Mouse (Mus musculus): ENCODE data around the gene Colgalt2.
A peak's percentile ranks its signal among the peaks of the same experiment; 100 is the strongest.

Gene Colgalt2

DNA sequence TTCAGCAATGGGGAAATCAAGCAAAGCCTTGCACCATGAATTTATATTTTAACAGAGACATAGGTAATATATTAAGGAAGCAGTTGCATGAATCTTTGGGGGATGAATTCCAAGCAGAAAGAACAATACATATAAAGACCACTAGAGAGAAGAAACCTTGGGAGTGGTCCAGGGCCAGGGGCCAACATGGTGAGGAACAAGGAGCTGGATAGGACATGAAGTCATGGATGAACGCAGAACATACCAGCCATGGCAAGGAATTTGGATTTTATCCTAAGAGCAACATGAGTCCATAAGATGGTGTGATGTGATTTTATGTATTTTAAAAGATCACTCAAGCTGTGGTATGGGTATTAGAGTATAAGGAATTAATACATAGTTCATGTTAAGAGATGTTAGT lies 92.6 kb downstream of the Colgalt2 start:
- no peak for DNase-seq (ENCODE audit: low spot score)

DNA sequence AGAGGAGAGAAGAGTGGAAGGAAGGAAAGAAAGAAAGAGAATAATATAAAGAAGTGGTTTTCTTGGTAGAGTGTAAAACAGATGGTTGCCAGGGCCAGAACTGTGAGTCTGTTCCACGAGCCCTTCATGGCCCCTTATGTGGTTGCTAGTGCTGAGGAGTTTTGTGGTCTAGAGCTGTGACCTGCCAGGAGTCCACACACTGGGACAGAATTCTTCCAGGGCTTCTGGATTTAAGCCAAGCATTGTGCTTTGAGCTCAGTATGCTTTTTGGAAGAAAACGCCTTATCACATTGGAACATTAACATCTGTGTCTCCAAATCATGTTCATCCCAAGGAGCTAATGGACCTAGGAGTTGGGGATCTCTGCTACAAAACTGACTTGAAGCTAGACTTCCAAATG lies 97.2 kb downstream of the Colgalt2 start:
- no peak for DNase-seq (ENCODE audit: low spot score)

DNA sequence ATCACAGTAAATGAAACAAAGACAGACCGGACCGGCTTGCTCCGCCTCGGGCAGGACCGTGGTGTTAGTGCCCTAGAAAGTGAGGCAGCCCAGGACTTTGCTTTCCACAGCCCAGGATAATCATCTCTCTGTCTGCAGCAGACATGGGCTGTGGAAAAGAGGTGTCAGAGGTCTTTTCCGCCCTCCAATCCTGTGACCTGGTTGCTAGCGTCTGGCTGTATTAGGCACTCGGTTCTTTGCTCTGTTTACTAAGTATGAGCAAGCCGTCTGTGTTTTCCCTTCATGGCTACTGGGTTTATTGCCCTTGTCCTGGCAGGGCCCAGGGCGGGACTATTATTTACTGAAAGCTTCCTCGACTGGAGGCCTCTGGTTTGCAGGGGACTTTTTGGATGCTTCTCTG lies 98.0 kb downstream of the Colgalt2 start:
- DNase-seq (ENCODE audit: low spot score), result no peak

DNA sequence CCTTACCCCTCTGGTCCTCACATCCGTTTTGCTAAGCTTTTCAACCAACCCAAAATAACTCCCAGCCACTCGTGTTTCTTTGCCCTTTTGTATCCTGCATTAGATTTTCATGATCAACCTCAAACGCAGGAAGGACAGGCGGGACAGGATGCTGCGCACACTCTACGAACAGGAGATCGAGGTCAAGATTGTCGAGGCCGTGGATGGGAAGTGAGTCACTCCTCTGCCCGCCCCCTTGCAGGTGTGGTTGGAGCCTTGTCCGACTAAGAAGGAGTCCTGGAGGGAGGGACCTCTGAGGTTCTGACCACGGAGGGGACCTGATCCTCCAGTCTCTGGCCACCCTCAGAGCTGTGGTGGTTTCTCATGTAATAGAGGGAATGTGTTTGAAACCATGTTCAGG lies 100.2 kb downstream of the Colgalt2 start:
- DNase-seq (ENCODE audit: low spot score), result no peak

DNA sequence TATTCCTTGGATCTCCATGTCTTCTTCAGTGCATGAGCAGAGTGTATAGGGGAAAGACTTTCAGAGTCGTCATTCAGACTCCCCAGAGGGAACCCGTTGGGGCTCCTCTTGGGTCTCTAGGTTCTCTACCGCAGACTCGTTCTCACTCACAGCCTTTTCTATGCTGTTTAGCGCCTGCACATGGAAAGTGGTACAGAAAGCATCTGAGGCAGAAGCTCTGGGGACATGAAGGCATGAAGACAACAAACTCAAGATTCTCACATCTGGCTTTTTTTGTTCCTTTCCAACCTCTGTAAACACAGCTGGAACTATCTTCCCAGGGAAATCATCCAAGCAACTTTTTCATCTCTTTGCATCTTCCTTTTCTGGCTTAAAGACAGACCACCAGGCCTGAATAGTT lies 106.5 kb downstream of the Colgalt2 start:
- no peak for DNase-seq (ENCODE audit: low spot score)

DNA sequence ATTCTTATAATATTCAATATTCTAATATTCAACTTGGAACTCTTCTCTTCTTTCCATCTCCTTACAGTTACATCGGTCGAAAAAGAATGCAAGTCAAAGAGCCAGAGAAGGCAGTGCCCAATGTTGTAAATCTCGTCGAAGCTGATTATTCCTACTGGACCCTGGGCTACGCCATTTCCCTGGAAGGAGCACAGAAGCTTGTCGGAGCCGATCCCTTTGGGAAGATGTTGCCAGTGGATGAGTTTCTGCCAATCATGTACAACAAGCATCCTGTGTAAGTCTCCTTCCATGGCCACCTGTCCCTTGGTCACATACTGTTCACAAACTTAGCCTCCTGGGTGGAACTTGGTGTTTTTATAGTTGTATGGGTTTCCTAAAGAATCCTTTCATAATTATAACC lies 107.1 kb downstream of the Colgalt2 start:
- no peak for DNase-seq (ENCODE audit: low spot score)

DNA sequence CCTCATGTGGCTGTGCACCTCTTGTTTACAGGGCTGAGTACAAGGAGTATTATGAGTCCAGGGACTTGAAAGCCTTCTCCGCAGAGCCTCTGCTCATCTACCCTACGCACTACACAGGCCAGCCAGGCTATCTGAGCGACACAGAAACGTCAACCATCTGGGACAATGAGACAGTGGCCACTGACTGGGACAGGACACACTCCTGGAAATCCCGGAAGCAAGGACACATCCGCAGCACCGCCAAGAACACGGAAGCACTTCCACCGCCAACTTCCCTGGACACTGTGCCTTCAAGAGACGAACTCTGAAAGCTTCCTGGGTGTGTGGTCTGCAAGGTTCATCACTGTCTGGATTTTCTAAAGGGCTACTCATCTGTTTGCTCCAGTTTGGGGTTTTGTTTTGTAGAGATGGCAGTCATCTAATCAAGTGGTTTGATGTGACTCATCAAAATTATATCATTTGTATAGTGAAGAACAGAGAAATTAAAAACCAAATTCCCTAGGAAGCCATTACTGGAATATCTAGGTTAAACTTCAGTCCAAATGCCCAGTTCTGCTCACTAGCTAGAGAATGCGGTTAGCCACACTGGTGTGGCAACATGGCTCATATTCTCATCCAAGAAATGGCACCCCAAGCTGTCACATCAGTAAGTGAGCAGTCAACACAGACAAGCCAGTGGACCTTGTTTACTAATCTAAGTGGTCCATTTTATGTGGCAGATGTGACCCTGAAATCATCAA lies 109.0 kb downstream of the Colgalt2 start:
- no peak for DNase-seq (ENCODE audit: low spot score)

DNA sequence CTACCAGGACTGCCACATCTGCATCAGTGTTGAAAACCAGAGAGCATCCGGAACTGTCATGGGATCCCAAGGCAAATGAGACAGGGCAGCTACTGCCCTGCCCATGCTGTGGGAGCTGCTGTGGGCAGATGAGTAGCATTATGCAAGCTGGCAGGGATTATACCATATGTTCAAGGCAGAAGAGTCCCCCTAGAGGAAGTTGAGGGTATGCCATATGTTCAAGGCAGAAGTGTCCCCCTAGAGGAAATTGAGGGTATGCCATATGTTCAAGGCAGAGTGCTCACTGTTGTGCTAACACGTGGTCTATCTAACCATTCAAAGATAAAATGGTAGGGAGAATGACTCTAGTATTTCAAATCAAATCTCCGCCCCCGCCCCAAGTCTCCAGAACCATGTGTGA lies 111.6 kb downstream of the Colgalt2 start:
- peak; percentile 64 for DNase-seq (ENCODE audit: low spot score)

DNA sequence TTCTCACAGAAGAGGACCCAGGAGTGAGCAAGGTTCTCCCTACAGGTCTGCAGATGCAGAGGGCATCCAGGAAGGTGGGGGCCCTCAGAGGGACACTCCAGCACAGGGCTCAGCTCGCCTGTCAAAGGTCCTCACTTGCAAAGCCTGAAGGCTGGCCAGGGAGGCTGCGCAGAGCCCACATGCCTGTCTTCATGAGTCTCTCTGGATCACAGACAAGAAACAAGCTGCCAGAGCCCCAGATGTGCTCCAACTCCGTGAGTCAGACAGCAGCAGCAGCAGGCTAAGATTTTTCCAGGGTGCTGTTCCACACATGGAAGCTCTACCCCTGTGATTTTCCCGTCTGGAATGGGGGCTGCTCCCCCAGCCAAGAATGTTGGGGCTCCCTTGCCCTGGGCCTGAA lies 114.6 kb downstream of the Colgalt2 start:
- DNase-seq (ENCODE audit: low spot score), result no peak

DNA sequence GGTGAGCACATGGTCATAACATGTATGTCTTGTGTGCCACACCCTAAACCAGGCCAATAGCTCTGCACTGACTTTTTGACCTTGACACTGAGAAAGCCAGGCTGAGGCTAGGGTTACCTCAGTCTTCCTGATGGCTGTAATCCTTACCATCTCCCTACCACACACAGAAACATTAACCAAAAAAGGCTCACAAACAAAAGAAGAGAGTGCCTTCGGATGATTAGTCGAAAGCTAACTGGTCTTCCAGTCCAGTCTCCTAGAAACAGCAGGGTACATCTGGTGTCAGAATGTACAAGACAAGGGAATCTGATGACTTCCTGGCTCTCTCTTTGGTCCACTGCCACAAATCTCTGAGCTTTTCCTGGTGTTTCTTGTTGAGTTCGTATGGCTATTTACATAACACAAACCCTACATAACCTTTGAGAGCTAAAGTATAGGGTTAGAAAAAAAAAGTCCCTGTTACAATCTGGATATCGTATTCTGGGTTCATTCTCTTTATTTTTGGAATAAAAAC lies 117.5 kb downstream of the Colgalt2 start:
- no peak for DNase-seq (ENCODE audit: low spot score)

DNA sequence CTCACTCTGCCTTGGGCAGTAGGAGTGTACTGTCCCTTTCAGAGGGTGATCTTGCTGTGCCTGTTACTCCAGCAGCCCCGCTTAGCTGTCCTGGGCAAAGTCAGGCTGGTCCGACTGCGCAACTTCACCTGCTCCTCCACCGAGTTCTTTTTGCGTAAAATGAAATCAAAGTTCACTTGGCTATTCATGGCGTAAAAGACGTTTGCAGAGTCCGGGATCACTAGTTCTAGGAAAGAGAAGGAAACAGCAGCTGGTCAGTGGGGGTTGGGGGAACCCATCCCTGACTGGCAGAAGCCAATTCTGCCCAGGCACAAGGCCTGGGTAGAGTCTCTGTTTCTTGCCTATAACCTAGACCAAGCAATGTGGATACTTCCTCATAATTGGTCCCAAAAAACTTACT lies 119.3 kb downstream of the Colgalt2 start:
- no peak for DNase-seq (ENCODE audit: low spot score)

DNA sequence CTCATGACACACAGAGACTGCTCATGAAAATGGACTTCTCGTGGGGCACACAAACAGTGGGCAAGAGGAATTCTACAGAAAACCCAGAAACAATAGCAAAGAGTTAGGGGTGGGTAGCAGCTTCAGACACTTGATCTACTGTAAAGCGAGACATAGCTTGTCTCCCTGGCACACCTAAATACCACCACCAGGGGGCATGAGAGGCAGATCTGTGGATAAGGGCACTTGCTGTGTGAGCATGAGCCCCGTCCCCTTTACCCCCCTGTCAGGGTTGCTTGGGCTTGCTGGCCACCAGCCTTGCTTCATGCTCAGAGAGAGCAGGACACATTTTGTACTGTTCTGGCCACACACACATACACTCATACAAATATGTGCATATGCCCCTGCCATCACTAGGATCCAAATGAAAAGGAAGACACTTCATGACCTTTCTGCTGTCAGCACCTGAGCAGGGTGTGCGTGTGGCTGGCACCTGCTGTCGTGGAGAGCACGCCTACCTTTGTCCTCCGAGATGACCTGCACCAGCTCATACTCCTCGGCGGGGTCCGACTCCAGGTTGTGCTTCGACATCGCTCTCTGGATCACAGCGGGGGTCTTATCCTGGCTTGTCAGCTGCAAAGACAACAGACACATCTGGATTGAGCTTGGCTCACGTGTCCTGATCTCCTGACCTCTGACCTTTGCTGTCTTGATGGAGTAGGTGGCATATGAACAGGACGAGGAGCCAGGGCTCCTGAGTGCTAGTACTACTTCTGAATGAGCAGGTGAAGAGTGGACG lies 121.4 kb downstream of the Colgalt2 start:
- DNase-seq (ENCODE audit: low spot score), result peak; percentile 79

DNA sequence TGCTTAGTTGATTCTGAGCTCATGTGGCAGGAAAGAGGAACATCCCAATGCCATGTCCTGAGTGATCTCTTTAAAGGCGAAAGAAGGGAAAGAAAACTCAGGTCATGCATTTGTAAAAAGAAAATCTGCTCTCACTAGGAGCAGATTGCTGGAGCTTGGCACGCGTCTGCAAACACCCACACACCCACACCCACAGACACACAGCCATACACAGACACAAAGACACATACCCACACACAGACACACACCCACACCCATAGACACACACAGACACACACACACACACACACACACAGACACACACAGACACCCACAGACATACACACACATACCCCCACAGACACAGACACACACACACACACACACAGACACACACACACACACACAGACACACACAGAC lies 122.6 kb downstream of the Colgalt2 start:
- no peak for DNase-seq (ENCODE audit: low spot score)

DNA sequence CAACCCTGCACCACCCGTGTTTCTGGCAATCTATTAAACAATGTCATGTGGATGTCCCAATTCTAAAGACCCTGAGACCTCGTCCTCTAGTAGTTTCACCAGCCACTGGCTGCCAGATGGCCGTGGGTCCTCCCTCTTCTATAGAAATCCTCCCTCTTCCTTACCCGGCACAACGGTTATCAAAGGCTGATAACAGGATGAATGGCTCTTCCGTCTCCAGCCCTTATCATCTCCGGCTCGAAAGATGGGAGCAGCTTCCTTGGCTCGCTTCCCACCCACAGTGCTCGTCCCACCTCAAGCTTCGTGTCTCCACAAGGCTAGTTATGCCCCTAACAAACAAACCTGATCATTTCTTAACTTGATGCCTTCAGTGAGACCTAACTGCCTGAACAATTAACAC lies 123.7 kb downstream of the Colgalt2 start:
- no peak for DNase-seq (ENCODE audit: low spot score)

DNA sequence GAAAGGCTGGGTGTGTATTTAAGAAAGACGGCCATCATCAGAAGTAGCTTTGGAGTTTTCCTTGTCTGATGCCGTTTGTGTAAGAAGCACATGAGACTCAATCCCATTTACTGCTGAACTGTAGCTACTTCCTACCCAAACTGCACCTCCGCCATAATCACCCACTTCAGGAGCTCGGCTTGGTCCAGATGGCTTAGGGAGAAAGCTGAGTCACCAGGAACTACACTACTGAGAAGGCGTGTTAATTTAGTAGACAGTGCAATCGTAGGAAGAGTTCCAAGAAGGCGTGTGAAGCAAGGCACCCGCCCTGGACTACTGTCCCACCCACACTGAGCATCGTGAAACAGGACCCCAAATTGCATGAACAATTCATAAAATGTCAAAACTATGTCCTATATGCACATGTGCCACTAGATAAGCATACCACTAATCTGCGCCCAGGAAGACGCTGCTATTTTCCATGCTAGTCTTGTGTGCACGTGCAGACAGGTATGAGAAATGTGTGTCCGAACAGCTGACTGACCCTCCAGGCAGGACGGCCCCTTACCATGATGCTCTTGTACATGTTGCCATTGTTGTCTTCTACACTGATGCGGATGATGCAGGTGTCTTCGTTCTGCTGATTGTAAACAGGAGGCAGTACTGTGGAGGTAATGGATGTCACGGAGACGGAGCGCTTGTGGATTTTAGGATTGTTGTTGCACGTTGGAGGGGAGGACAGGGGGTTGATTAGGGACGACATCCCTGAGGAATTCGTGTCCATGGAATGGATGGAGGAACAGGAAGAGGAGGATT lies 124.7 kb downstream of the Colgalt2 start:
- DNase-seq (ENCODE audit: low spot score), result no peak

DNA sequence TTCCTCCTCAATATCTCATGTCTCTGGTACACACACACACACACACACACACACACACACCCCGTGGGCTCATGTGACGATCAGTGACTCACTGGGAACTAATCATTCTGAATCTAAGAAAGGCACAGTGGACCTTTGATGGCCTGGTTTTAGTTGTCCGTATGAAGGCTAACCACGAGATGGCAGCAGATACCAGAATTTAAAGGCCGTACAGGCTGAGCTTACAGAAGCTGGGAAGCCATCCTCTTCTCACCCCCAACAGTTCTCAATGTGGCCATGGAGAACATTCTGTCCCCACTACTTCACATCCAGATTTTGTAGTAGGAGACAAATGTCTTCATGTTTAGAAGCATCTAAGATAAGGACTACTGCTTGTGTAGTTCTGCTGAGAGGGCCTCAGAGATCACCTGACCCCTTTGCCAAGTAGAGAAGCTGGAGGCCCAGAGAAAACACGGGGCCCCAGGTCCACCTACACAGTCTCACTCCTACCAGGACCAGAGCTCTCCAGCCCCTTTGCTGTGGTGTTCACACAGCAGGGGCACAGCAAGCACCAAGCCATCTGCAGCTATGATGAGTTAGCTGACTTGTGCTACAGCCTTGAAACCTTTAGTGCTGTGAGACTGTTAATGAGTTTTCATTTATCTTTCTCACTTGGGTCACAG lies 125.5 kb downstream of the Colgalt2 start:
- peak; percentile 93 for DNase-seq (ENCODE audit: low spot score)

DNA sequence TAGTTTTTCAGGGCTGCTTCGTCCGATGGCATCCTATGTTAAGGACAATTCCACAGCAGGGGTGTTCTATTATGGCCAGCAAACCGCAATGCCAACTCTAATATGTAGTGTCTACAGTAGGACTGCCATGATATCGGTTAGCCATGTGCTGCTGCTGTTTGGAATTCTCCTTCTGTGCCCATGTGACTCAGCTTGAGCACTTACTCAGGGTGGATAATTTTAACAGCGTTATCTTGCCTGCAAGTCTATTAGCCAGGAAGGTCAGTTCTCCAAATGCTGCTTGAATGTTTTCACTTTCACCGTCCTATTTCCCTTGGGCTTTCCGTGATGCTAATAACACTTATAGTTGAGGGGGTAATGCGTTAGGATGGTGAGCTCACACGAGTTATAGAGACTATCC lies 126.5 kb downstream of the Colgalt2 start:
- DNase-seq (ENCODE audit: low spot score), result no peak

DNA sequence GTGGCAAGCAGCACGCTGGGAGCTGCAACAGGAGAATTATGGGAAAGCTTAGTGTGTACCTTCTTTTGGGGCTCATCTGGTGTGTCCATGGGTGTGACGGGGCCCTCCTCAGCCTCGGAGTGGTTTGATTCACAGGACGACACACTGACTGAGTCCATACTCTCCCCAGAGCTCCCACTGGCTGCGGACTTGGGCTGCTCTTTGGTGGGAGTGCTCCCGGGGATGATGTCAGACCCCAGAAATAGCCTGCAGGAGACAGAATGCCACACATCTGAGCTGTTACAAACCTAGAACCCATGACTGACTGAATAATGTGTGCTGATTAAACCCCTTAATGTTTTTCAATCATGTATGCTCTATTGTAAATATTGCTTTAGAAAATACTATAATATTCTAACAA lies 128.6 kb downstream of the Colgalt2 start:
- no peak for DNase-seq (ENCODE audit: low spot score)

DNA sequence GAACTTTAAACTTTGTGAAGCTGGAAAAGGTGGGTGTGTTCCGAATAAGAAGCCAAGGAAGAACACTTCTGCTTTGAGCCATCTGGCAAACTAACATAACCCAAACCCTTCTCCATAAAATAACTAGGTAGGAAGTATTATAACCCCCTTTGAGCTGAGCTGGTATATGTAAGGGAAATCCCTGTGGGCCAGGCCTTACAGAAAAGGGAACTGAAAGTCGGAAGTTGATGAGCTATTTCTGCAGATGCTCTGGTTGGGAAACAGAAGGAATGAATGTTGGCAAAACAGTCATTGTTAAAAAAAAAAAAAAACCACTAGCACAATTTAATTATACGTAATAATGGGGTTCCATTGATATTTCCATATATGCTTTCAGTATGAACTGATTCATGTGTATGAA lies 129.1 kb downstream of the Colgalt2 start:
- no peak for DNase-seq (ENCODE audit: low spot score)

DNA sequence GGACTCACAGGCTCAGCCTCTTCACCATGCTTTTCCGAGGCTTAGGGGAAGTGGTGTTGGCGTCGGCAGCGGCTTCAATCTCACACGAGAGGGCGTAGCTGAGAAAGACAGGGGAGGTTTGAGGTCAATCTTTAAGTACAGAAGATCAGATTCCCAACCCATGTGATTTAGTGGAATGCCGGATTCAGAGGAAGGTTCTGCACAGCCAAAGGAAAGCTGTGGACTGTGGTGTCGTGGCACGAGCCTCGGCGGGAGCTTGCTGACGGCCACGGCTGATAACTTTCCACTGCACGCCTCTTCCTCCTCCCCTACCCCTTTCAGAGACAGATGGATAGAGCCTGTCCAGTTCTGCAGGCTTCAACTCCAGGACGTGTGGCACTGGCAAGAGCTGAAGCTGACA lies 131.9 kb downstream of the Colgalt2 start:
- DNase-seq (ENCODE audit: low spot score), result peak; percentile 30

DNA sequence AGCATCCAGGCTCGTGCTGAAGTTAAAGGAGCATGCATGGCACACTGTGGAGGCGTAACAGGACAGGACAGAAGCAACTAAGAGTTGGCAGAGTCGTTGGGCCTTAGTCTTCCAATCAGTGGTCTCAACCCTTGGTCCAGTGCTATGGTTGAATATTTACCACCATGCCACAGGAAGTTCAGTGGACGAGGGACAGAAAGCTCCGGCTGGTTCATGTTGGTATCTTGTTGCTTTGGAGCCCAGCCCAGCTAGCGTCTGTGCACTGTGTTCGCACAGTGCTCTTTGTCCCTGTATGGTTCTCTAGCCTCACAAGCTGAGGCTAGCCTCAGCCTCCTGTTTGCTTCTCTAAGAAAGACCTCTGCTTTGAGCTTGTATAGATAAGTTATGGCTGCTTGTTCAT lies 134.9 kb downstream of the Colgalt2 start:
- no peak for DNase-seq (ENCODE audit: low spot score)

DNA sequence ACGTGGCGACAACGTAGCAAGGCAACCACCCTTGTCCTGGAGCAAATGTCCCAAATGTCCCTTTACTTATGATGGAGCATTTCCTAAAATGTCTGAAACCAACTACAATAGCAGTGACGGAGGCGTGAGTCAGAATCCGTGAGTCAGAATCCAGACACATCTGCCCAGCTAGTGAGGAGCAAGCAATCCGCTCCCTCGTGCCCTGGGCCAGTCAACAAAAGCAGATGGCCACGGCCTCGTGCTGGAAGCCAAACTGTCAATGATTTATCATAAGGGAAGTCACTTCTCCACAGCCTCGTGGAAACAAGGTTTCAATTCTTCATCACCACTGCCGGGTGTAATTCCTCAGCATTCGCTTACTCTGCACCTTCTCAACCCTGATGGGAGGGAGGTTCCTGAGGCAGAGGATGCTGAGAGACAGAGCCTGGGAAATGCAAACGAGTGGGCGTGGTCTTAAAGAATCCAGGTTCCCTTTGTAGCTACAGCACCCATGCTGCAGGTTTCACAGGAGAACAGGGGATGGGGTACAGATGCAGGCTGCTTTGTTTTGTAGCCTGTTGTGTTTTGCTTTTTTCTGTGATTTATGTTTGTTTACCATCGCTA lies 136.9 kb downstream of the Colgalt2 start:
- DNase-seq (ENCODE audit: low spot score), result no peak
